Mouse (Mus musculus) stomach, postnatal 0 days (tissue): Measurements from ENCODE around the gene 4930564D02Rik.

Source experiments
- CTCF ChIP-seq: IDR thresholded peaks from 2 replicates; pipeline ENCODE4 v1.5.1; 2016; ENCODE audit warnings: antibody characterized with exemption, low read depth, mild to moderate bottlenecking, moderate library complexity
- EP300 ChIP-seq: optimal IDR thresholded peaks from 2 replicates; pipeline ENCODE3; 2016; ENCODE audit warnings: antibody characterized with exemption

GRCm38 (mm10) chr3:105090981-105091380 is 24.3 kb downstream of the 4930564D02Rik start:
- TF ChIP-seq CTCF (peak; percentile 82), EP300 (no peak)
